Mouse (Mus musculus): ENCODE measurements at regions not wholly inside any gene's neighbourhood (a gene's known extent, or its start where the extent isn't known, plus 50 kb on each side); places are given as distances from the start of the nearest gene placed in this dataset.
A peak's percentile ranks its signal among the peaks of the same experiment; 100 is the strongest.

DNA sequence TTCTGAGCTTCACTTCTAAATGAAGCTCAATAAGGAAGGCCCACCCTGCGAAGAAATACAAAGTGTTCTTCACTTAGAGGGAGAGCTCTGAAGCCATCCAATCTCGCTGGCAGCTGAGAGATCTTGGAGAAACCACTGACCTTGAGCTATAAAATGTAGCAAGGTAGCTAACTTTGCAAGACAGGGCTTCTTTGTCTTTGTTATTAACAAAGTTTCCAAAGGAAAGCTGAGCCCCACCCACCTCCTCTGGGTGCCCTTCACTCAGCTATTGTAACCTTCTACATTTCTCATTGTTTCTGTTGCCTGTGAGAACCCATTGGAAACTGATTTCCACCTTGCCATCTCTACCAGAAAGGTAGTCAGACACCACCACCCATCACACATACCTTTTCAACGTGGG lies 57.2 kb upstream of the Usp9x start:
- DNase-seq: no peak

DNA sequence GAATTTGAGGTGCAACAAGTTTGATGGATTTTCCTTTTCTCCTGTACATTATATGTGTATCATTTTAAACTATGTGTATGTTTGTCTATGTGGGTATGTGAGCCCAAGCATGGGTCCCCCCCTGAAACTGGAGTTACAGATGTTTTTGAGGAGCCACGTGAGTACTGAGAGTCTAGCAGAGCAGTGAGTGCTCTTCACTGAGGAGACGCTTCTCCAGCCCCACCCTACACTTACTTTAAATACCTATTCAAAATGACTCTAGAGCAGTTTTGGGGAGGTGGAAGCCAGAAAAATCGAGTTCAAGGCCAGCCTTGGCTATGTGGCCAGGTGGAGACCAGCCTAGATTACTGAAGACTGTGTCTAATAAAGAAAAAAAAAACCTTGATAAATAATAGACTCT lies 58.2 kb upstream of the Usp9x start:
- DNase-seq: no peak

DNA sequence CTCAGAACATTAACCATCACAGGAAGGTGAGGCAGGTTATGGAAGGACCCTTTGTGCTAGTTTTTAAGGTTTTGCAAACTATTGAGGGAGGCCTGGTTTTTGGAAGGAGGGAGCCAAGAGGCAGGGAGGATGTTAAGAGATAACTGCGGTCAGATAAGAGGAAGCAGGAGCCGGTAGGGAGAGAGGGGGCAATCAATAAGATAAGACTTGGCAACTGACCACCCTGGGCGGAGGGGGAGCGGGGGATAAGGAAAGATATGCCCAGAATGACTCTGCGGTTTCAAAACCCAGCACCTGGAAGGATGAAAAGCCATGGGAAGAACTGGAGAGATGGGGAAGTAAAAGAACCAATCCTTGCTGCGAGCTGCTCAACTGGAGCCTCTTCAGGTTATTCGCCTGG lies 80.5 kb upstream of the Usp9x start:
- DNase-seq: no peak

DNA sequence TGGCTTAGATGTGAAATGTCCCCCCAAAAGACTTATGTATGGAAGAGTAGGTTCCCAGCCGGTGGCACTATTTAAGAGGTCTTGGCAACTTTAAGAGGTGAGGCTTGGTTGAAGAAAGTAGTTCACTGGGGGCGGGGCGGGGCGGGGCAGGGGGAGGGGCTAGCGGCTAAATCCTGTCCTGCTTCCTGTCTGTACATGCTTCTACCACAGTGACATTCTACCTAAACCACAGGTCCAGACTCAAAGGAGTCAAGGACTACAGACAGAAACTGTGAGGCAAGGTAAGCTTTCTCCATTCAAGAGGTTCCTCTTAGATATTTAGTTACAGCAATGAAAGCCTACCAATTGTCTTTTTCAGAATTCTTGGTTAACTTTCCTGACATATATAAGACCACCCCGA lies 93.6 kb upstream of the Usp9x start:
- no peak for DNase-seq

DNA sequence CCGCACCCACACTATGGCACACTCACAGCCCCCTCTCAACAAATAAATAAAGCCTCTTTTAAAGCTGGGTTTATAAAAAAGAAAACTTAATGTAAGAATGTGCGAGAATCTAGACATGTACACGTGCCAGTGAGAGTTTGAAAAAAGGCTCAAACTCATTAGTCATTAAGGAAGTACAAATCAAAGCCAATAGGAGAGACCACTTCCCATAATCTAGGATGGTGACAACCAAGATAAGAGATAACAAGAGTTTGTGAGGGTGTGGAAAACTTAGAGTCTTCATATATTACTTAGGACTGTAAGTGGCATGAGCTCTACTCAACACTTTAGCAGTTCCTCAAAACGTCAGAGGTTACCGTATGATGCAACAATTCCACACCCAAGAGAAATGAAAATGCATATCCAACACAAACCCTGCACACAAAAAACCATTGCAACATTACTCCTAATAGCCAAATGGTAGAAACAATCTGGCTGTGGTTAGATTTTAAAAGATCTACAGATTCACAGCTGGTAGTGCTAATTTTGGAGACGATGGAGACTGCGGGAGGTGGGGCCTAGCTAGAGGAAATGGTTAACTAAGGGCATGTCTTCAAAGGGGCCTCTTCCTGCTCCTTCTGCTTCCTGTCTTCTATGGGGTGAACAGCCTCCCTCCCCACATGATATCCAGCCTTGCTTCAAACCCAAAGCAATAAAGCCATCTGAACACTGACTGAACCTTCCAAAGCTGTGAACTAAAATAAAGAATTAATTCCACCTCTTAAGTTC lies 102.1 kb upstream of the Usp9x start:
- no peak for DNase-seq

DNA sequence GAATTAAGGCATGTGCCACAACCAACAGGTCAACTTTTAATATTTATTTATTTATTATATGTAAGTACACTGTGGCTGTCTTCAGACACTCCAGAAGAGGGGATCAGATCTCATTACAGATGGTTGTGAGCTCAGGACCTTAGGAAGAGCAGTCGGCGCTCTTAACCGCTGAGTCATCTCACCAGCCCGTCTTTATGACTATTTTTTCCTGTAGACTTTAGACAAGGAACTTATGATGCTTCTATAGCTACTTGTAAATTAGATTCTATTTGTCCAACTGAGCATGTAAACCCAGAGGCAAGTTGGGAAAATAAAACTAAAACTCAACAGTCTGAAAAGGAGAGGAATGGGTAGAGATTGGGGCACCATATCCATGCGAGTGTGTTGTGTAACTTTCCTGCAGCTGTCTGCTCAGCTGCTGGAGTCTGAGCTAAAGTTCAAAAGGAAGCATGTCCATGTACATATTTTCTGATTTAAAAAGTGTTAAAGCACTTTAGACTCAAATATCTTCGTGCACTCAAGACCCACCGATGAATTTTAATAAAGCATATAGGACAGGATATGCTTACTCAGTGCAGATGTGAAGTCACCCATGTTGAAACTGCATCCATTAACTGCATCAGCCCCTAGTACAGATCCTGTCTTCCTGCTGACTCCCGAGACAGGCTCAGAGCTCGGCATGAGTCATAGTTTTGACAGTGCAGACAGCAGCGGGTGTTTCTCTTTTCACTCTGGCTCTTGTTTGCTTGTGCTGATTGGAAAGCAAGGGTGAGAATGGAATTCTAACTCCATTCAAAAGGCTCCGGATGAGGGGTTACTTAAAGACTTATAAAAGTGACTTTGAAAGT lies 111.6 kb upstream of the Usp9x start:
- no peak for DNase-seq

DNA sequence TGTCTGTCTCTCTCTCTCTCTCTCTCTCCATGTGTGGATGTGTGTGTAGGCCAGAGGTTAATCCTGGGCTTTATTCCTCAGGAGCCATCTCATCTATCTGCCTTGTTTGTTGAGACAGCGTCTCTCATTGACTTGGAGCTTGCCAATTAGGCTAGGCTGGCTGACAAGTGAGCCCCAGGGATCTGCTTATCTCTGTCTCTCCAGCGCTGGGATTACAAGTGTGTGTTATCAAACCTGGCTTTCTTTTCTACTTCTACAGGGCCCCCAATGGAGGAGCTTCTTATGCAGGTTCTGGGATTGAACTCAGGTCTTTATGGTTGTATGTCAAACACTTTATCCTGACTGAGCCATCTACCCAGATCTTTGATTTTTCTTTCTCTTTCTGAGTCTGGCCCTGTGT lies 112.4 kb upstream of the Usp9x start:
- no peak for DNase-seq

DNA sequence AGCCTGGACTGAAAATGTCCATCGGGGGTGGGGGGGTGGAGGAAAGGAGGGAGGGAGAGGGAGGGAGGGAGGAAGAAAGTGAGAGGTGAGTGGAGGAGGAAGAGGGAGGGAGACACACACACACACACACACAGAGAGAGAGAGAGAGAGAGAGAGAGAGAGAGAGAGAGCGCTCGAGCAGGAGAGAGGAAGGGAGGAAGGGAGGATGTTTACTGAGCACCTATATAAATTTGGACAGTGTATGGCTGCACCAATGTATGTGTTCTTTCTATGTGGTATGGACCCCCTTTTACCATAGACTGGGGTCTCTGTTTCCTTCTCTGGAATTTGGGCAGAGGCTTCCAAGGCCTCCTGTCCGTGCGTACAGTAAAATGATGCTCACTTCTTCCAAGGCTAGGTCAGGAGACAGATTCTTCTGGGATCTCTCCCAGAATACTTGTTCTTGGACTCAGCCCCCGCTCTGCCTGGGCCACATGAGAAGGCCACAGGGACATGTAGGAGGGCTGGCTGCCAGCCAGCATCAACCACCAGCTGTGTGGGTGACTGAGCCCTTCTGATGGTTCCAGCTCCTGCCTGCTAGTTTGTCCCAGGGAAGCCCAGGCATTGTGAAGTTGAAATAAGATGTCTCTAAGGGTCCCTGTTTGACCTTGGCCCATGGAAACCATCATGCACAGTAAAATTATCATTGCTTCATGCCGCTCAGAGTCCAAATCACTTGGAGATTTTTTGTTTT lies 120.2 kb upstream of the Usp9x start:
- DNase-seq: peak; percentile 46

DNA sequence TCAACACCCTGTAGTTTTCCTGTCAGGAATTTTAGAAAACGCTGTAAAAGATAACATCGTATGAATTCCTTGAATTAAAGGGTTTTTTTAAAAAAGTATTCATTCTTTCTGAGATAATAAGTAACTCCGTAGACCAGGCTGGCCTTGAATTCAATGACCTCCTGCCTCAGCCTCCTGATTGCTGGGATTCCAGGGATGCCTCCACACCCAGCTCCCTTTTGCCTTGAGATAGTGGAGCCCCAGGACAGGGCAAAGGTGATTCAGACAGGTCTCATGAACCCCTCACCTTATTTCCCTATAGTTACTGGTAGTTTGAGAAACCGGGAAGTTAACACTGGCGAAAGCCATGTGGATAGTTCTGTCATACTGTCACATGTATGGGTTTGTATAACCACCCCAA lies 128.8 kb upstream of the Usp9x start:
- DNase-seq: no peak

DNA sequence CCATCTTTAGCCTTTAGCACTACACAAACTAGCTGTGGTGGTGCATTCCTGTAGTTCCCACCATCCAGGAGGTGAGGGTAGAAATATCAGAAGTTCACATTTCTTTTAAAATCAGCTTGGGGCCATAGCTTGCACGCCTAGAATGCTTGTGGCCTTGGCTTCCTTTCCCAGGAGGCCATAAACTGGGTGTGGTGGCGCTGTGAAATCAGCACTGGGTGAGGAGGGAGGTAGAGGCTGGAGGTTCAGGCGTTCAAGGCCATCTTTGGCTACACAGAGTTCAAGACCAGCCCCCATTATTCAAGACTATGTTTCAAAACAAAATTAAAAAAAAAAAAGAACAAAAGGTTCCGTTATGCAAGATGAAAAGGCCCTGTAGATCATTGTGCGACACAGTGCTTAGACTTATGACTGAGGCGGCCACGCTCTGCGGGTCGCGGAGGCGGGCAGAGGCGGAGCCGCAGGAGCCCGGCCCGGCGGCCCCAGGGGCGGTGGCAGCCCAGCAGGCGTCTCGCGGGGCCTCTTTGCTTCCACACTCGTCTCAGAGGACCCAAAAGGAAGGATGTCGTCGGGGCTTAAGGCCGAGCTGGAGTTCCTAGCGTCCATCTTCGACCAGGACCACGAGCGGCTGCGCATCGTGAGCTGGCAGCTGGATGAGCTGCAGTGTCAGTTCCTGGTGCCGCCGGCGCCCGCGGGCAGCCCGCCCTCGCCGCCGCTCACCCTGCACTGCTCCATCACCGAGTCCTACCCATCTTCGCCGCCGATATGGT lies 134.7 kb upstream of the Usp9x start:
- DNase-seq: peak; percentile 53

DNA sequence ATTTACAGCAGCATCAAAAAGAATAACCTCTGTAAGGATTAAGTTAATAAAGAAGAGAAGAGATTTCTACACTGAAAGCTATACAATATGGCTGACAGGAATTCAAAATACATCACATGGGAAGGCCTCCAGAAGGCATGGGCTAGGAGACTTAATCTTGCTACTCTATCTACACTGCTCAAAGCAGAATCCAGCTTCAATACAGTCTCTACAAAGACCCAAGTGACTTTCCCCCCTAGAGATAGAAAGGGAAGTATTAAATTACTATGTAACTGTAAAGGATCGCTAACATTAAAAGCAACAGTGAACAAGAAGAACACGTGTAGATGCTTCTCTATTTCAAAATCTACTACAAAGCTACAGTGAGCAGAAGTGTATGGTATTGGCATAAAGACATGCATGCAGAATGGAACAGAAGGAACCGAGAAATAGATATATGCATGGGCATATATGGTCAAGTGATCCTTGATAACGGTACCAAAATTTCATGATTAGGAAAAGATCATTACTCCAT lies 137.9 kb upstream of the Usp9x start:
- no peak for DNase-seq

DNA sequence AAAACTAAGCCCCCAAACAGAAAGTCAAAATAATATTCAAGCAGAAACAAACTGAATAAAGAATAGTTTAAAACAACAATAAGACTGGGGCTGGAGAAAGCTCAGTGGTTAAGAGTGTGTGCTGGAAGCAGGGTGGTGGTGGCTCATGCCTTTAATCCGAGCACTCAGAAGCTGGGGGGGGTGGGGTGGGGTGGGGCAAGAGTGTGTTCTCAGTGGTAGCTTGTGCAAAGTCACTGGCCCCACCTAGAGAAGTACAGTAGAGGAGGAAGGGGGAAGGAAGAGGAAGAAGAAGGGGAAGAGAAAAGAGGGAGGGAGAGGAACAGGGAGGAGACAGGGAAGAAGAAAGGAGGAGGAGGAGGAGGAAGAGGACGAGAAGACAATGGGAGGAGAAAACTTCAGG lies 141.1 kb upstream of the Usp9x start:
- no peak for DNase-seq

DNA sequence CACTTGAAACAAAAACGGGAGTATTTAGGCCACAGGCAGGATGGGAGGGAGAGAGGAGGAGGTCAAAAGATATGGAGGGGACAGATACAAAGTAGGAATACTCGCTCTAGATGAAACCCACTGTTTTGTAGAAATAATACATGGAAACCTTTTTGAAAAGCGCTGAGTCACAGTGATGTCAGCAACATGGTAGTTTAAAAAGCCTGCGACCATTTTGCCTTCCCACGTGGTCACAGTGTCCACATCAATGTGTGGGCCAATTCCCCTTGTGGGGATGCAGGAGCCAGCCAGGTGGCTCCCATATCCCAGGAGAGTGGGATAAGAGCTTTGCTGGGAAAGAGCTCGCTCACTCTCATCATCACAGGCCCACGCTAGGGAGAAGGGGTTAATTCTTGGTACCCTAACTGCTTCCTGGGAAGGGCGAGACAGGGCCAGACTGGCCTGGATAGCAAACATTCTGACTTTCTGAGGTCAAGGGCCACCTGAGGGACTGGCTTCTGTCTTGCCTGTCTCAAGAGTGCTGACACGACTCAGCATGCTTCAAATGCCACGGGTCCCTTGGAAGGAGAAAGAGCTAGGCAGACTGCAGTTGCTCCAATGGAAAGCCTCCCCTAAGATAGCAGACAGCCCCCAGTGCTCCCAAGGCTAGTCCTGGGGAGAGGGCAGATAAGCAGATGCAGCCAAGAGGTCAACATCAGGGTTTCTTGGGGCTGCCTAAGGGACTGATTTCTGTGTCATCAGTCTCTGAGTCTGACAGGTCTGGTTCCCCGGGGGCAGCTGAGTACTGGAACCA lies 143.3 kb upstream of the Usp9x start:
- DNase-seq: no peak

DNA sequence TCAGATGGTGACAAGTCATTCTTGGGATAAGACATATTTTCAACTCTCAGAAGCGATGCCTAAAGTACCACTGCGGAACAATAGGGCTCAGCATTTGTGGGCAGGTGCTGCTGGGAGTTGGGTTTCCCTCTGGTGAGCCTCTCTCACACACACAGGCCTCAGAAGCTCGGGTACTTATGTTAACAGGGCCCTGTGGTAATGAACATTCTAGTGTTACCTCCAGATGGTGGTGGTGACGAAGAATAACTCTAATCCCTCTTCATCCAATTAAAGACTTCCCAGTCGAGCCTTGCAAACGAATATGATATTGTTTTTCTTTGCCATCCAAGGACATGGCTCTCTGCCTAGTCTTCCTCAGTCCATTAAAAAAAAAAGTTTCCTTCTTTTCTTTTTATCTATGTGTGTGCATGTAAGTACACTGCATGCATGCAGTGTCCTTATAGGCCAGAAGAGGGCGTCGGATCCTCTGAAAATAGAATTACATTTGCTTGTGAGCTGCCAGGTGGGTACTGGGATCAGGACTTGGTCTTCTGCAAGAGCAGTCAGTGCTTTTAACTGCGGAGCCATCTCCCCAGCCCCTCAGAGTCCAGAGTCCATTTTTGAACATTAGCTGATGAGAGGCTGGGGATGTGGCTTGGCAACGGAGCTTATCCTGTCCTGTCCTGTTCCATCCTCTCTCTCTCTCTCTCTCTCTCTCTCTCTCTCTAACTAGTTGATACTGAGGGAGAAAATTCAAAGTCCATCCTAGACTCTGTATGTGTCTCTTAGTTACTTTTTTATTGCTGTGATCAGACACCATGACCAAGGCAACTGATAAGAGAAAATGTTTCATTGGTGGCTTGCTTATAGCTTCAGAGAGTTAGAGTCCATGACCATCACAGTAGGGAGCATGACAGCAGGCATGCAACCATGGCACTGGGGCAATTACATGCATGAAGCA lies 146.3 kb upstream of the Usp9x start:
- DNase-seq: no peak

DNA sequence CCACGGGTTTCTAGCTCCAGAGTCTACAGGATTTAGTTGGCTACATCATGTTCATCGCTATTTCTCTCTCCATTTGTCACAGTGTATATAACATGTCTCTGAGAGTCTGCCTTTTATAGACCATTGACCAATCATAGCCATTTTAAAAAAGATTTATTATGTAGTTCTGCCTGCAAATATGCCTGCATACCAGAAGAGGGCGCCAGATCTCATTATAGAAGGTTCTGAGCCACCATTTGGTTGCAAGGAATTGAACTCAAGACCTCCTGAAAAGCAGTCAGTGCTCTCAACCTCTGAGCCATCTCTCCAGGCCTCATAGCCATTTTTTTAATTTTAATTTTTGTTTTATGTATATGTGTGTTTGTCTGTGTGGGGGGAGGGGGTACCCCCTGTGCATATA lies 151.7 kb upstream of the Usp9x start:
- DNase-seq: no peak

DNA sequence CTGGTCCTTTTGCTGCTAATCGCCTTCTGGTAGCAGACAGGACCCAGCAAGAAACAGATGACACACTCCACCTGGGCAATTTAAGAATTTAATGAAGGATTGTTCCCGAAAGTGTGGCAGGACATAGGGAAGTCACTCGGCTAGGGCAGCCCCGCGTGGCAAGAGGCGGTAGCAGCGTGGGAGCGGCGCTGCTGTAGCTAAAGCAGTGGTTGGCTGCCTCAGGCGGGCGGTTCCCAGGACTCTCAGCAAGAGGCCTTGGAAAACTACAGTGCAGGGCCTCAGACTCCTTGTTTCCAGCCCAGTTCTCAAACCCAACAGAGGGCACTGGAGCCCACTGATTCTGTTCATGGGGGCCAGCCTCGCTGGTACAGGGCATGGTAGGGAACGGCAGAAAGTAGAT lies 154.2 kb upstream of the Usp9x start:
- DNase-seq: peak; percentile 58

DNA sequence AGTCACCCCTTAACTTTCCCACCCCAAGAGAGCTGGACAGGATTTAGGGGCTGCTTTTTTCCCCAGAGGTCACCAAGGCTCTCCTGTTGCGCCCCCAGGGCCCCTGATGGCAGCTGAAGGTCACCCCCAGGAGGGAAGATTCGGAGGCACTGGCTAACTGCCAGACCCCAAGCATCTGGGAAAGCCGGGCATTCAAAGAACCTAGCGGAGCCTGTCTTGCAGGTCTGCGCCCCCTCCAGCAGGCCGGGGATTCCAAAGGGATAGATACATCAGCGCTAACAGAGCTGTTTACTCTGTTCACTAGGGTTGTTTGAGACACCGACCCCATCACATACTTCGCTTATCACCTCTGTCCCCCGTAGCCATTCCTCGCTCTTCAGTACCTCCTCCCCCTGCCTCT lies 154.6 kb upstream of the Usp9x start:
- DNase-seq: peak; percentile 17

DNA sequence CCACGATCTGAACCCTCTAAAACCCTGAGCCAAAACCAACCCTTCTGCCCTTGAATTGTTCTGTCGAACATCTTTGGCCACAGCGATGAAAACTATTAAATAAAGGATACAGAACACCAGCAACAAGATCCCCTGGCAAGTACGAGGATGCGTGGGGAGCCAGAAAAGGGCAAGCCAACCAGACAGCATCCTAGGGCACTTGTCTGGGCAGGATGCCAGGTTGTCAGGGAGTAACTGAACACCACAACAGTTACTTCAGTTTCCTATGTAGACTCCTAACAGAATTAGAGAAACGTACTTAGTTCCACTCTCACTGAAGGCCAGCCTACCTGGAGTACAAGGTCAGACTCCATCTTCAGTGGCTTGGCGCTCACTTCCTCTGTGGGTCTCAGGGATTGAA lies 138.4 kb upstream of the Med14 start:
- no peak for DNase-seq

DNA sequence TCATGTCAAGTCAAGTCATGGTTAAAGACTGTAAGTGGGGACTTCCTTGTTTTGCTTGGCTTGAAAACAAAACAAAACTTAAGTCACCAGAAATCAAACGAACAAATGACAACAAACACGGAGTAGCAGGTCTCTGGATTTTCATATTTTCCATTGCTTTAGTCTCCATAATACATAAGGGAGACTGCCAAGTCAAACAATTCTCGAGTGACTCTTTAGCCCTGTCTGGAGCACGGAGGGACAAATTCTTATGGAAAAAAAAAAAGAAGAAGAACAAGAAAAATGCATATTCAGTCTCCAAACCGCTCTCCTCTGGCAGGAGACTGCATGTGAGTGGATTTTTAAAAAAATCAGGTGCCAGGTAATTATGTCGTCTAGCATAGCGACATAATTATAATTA lies 129.6 kb upstream of the Med14 start:
- no peak for DNase-seq

DNA sequence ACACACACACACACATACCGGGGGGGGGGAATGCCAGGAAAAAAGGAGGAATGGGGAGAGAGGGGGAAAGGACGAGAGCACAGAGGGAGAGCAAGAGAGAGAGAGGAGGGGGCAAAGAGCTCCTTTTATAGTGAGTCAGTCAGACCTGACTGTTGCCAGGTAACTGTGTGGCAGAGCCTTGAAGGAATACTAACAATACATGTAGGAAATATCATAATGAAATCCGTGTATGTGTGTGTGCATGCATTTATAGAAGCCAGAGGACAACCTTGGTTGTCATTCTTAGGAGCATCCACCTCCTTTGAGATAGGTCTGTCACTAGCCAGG lies 127.6 kb upstream of the Med14 start:
- DNase-seq: no peak
